Mouse (Mus musculus): ENCODE measurements around the gene Csrnp1. TPM values are rescaled to one million over a fixed set of nuclear protein-coding genes. Genes with fewer than 3 reads are reported as not detected.

Gene Csrnp1
- total RNA-seq, 2 experiments from 2014 or later: 5.9 to 12.0 TPM

- intact Hi-C loops (cut with DNase I): loop anchor here (2.0 kb wide), 1 partner anchor 29 kb away; no protein-coding TSS in a partner anchor
- H3K27ac ChIP-seq: peak overlapping the region; percentile 96
Measured at GRCm38 (mm10) chr9:119981183-119982179, 3.0 kb downstream of the Csrnp1 start.

GRCm38 (mm10) chr9:119980770-119981182, 3.7 kb downstream of the Csrnp1 start:
- DNase-seq: no peak
- intact Hi-C loops (cut with DNase I): no loop called here
- Histone ChIP-seq H3K27ac (peak overlapping the region; percentile 96), H3K4me3 (peak overlapping the region; percentile 98)
- no peak for TF ChIP-seq CTCF (IDR thresholded peaks at IDR 0.05)

More at GRCm38 (mm10) chr9:119981183-119982179, 3.0 kb downstream of the Csrnp1 start:
- DNase-seq: peak; percentile 76
- H3K4me3 ChIP-seq: peak overlapping the region; percentile 98
- TF ChIP-seq CTCF (IDR thresholded peaks at IDR 0.05): no peak

GRCm38 (mm10) chr9:119979749-119980148, 4.7 kb downstream of the Csrnp1 start:
- intact Hi-C loops (cut with DNase I): no loop called here

GRCm38 (mm10) chr9:119978811-119979441, 5.5 kb downstream of the Csrnp1 start:
- no peak overlapping the region; the same call in 1 of the 2 replicates for H3K27ac ChIP-seq
- intact Hi-C loops (cut with DNase I): no loop called here

More at GRCm38 (mm10) chr9:119979749-119980148, 4.7 kb downstream of the Csrnp1 start:
- no peak overlapping the region for H3K4me3 ChIP-seq
- DNase-seq: peak; percentile 8
- no peak for TF ChIP-seq CTCF (IDR thresholded peaks at IDR 0.05)
- H3K27ac ChIP-seq: 0 out of 2 replicates have a peak overlapping the region, but pooled peaks have one; percentile 1

GRCm38 (mm10) chr9:119978151-119978810, 6.2 kb downstream of the Csrnp1 start:
- intact Hi-C loops (cut with DNase I): no loop called here
- DNase-seq: peak; percentile 25
- Histone ChIP-seq H3K4me3 (no peak overlapping the region), H3K27ac (peak overlapping the region; percentile 9)
- no peak for TF ChIP-seq CTCF (IDR thresholded peaks at IDR 0.05)

More at GRCm38 (mm10) chr9:119978811-119979441, 5.5 kb downstream of the Csrnp1 start:
- no peak overlapping the region for H3K4me3 ChIP-seq
- peak; percentile 15 for DNase-seq
- TF ChIP-seq CTCF (IDR thresholded peaks at IDR 0.05): no peak

- intact Hi-C loops (cut with DNase I): no loop called here
- H3K4me3 ChIP-seq: no peak overlapping the region
- DNase-seq: no peak
Measured at GRCm38 (mm10) chr9:119977557-119978060, 6.8 kb downstream of the Csrnp1 start.

GRCm38 (mm10) chr9:119976704-119977556, 7.5 kb downstream of the Csrnp1 start:
- TF ChIP-seq CTCF (IDR thresholded peaks at IDR 0.05): no peak
- no peak overlapping the region for H3K27ac ChIP-seq
- intact Hi-C loops (cut with DNase I): no loop called here
- no peak for DNase-seq
- H3K4me3 ChIP-seq: no peak overlapping the region

More at GRCm38 (mm10) chr9:119977557-119978060, 6.8 kb downstream of the Csrnp1 start:
- TF ChIP-seq CTCF (IDR thresholded peaks at IDR 0.05): no peak
- no peak overlapping the region; the same call in 1 of the 2 replicates for H3K27ac ChIP-seq

GRCm38 (mm10) chr9:119975286-119975685, 9.2 kb downstream of the Csrnp1 start:
- intact Hi-C loops (cut with DNase I): no loop called here
- Histone ChIP-seq H3K4me3 (no peak overlapping the region), H3K27ac (no peak overlapping the region)
- DNase-seq: no peak
- no peak for TF ChIP-seq CTCF (IDR thresholded peaks at IDR 0.05)

GRCm38 (mm10) chr9:119974609-119975008, 9.8 kb downstream of the Csrnp1 start:
- intact Hi-C loops (cut with DNase I): no loop called here
- Histone ChIP-seq H3K27ac (no peak overlapping the region), H3K4me3 (no peak overlapping the region)
- no peak for DNase-seq
- TF ChIP-seq CTCF (IDR thresholded peaks at IDR 0.05): peak; percentile 26

GRCm38 (mm10) chr9:119973869-119974520, 10.5 kb downstream of the Csrnp1 start:
- peak; percentile 51 for TF ChIP-seq CTCF (IDR thresholded peaks at IDR 0.05)
- Histone ChIP-seq H3K27ac (no peak overlapping the region), H3K4me3 (no peak overlapping the region)
- intact Hi-C loops (cut with DNase I): no loop called here
- DNase-seq: no peak

- TF ChIP-seq CTCF (IDR thresholded peaks at IDR 0.05): no peak
Measured at GRCm38 (mm10) chr9:119973281-119973680, 11.2 kb downstream of the Csrnp1 start.

More at GRCm38 (mm10) chr9:119973281-119973680, 11.2 kb downstream of the Csrnp1 start:
- intact Hi-C loops (cut with DNase I): no loop called here
- Histone ChIP-seq H3K27ac (peak overlapping the region; percentile 66; the same call in 1 of the 2 replicates), H3K4me3 (no peak overlapping the region)
- DNase-seq: no peak
